Mouse (Mus musculus) liver, embryonic 14.5 days (tissue): ENCODE results near the gene Ppp1r18.

Experiments used
- CTCF ChIP-seq: IDR thresholded peaks from 2 replicates; pipeline ENCODE4 v1.5.1; 2016; ENCODE audit warnings: antibody characterized with exemption, low read depth, control low read depth
- EP300 ChIP-seq: IDR thresholded peaks from 2 replicates; pipeline ENCODE4 v1.6.1; 2016; ENCODE audit warnings: antibody characterized with exemption, low read depth

DNA sequence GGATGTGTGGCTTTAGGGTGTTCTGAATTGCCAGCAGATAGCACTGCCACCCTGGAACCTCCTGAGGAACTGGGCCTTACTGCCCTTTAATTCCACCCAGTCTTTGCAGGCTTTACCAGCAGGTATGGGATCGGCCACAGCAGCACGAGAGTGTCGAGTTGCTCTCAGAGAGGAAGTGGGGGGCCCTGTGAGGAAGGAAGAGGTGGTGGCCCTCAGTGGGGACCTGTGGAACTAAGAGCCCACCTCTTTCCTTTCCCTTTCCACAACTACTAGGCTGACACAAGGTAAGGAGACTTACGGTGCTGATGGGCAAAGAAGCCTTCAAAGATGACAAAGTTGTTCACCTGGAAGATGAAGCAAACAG, 38.6 kb downstream of the Ppp1r18 start:
- TF ChIP-seq EP300 = no peak
- no peak for TF ChIP-seq CTCF
